Mouse (Mus musculus): Measurements from ENCODE around the gene Rsph4a.
A peak's percentile ranks its signal among the peaks of the same experiment; 100 is the strongest.
"Not testable (repeated sequence)": the region's sequence is repeated elsewhere in the genome, so short reads cannot be mapped to it uniquely, and the experiment has no call there.

Gene Rsph4a

GRCm38 (mm10) chr10:33904530-33905481, at the start of gene Rsph4a:
TSS of gene Rsph4a (plus strand) at chr10:33905111.
- ATAC-seq (ENCODE audit: low TSS enrichment) = peak; percentile 100

DNA sequence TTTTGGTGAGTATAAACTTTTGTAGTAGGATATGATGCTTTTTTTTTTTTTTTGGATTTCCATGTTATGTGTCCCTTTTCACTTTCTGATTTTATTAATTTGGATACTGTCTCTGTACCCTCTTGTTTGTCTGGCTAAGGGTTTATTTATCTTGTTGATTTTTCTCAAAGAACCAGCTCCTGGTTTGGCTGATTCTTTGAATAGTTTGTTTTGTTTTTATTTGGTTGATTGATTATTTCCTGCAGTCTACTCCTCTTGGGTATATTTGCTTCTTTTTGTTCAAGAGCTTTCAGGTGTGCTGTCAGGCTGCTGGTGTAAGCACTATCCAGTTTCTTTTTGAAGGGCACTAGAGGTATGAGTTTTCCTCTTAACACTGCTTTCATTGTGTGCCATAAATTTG, 47.5 kb upstream of the Rsph4a start, which contains the start of gene Sult3a1:
Sult3a1 (plus strand) TSS at position 301 of the 400 bp plus-strand sequence.
- no peak for ATAC-seq (ENCODE audit: low TSS enrichment)

DNA sequence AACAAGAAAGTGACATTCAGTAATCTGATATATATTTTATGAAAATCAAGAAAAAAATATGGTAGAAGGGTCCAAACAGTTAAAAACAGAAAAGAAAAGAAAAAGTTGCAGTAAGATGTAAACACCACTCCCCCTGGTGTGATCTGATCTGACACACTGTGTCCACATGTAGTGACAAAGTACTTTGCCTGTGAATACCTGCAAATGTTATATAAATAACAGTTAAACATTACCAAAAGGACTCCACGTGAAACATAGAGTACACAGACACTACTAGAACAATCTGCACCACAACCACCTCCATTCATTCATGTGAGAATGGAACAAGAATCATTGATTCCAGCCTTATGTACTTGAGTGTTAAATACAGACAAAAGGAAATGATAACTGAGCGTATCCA, 38.9 kb upstream of the Rsph4a start:
- no peak for ATAC-seq (ENCODE audit: low TSS enrichment)

- no peak for ATAC-seq (ENCODE audit: low TSS enrichment)
Measured at GRCm38 (mm10) chr10:33870441-33870840, 34.5 kb upstream of the Rsph4a start.

DNA sequence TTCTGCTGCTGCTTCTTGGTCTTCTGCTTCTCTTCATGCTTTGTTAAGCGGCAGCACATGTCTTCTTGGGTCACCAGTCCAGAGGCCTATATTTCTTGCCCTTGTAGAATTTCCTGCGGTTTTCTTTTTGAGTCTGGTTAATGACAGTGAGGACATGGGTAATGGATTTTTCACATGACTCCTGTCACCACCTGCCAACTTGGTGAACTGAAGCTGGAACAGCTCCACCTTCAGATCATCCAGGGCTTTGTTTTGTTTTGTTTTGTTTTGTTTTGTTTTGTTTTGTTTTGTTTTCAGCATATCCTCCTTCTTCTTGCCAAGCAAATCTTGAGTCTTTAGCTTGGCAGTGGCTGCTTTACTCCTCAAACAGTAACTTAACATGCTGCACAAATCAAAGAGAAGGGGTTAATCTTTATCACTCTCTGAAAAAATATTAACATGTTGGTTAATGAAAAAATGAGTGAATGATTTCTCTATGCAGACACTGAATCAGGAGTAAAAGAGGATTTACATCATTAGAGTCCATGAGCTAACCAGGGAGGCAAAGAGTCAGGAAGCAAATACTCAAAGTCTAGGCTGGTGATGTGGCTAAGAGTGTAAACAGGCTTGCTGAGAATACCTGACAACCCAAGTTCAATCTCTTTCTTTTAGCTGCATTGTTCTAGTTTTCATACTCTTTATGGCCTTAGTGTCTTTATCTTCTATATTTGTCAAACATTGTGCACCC, 32.1 kb upstream of the Rsph4a start:
- ATAC-seq (ENCODE audit: low TSS enrichment) = no peak

DNA sequence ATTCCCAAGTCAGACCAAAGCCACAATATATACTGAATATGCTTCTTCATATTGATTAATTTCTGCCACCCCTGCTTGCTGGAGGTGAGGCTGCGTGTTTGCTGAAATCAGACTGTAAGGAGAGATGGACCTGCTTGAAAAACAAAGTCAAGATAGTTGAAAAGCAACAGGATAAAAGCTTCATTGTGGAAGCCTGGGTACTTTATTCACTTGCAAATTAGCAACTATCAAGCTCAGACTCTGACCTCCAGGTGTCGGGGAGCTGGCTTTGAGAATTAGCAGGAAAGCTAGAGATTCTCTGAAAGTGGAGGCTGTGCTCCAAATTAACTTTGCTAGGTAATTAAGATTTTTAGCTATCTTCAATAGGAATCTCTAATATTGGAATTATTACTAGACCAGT, 22.5 kb upstream of the Rsph4a start:
- not testable (repeated sequence) for ATAC-seq (ENCODE audit: low TSS enrichment)

DNA sequence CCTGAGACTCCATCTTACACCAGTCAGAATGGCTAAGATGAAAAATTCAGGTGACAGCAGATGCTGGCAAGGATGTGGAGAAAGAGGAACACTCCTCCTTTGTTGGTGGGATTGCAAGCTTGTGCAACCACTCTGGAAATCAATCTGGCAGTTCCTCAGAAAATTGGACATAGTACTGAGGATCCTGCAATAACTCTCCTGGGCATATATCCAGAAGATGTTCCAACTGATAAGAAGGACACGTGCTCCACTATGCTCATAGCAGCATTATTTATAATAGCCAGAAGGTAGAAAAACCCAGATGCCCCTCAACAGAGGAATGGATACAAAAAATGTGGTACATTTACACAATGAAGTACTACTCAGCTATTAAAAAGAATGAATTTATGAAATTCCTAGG, 3.4 kb upstream of the Rsph4a start:
- ATAC-seq (ENCODE audit: low TSS enrichment) = not testable (repeated sequence)

GRCm38 (mm10) chr10:33905489-33905888, 578 bp downstream of the Rsph4a start:
- ATAC-seq (ENCODE audit: low TSS enrichment) = 0 out of 2 replicates have a peak, but pooled peaks have one; percentile 2

DNA sequence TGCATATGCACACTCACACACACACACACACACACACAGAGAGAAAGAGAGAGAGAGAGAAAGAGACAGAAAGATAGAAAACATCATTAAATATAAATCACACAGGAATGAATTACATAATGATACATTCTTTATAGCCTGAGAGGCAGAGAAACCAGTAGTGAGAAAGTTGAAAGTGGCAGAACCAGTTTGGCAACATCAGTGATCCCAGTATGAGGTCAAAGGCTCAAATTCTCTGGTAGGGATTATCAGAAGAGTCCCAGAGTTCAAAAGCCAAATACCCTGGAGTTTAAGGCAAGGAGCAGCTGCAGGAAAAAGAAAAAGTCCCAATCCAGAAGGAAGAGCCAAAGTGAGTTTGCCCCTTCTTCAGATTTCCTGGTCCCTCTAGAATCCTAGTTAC, 35.8 kb downstream of the Rsph4a start:
- no peak for ATAC-seq (ENCODE audit: low TSS enrichment)

GRCm38 (mm10) chr10:33945390-33945789, 40.5 kb downstream of the Rsph4a start:
- peak; percentile 29; the same call in 1 of the 2 replicates for ATAC-seq (ENCODE audit: low TSS enrichment)

GRCm38 (mm10) chr10:33946336-33946735, 41.4 kb downstream of the Rsph4a start:
- ATAC-seq (ENCODE audit: low TSS enrichment) = peak; percentile 45

DNA sequence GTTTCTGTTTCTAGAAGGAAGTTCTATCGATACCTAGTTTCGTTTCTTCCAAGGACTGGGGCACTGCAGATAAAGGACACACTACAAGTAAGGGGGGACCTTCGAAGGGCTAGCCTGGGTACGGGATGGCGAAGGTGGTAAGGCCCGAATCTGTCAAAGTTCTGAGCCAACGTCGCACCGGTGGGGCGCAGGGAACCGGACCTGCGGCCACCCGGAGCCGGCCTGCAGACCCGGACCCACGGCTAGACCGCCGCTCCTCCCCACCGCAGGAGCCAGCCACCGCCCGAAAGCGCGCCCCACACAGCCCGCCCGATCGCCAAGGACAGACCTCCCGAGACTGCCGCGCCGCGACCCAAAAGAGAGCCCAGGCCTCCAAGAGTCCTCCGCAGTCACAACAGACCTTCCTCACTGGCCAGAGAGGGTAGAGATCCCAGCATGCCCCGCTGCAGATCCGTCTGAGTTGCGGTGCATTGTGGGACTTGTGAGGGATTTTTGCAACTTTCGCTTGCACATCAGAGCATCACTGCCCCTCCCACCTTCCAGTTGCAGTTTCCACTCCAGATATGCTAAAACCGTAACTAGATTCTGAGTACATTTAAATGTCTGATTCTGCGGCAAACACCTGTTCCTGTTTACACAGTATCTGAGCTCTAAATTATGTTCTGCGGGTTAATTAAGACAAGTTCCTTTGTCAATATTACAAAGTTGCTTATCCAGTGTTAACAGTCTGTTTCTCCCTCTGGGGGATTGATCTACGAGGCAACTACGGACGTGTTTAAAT, 46.1 kb downstream of the Rsph4a start, which contains the start of gene Zup1:
Zup1 (minus strand) TSS at position 467 of the 781 bp plus-strand sequence.
- peak; percentile 99 for ATAC-seq (ENCODE audit: low TSS enrichment)

DNA sequence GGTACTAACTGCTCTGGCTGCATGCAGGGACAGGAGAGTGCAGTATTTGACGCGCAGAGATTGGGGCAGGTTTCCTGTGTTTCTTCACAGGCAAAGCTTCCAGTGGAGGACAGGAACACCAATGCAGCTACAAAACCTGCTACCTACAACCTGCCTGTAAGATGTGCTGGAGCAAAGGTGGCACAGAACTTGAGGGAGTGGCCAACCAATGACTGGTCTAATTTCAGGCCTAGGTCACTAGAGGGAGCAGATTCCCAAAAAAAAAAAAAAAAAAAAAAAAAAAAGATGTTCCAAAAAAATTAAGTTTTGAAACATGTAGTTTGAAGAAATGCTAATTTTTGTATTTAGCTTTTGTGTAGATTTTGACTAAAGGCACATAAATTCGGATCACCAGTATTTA, 47.6 kb downstream of the Rsph4a start:
- ATAC-seq (ENCODE audit: low TSS enrichment) = no peak
